Comparison of ENCODE assay signal across 13 mouse cellular contexts in the genomic region with DNA sequence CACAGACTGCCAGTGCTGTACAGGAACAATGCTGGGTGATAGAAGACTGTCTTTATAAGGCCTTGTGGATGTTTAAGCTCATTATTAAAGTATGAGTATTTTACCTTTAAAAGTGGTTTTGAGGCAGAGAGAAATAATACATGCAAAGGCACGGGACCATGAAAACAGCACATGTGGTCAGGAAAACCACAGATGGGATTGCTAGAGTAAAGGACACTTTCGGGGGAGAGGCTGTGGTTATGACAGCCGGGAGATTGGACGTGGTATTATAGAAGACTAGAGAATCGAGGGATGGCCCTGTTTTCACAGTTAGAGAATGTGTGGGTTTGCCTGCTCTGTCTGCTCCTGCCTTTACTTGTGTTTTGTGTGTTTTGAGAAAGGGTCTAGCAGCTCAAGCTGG.
"Had no signal": no experiment of that assay in that cellular context is flagged by ENCODE, and none has a peak within 500 bp of the region (broad histone marks: within the 10 kb centered on the region; RNA-seq: fewer than 3 reads in every experiment).

No protein-coding gene starts in this region.

- H3K36me3 ChIP-seq: stomach, embryonic 15.5 days had no signal

- ATAC-seq: liver, postnatal 0 days; midbrain, embryonic 13.5 days had no signal

- H3K27me3 ChIP-seq: midbrain, embryonic 13.5 days; neural tube, embryonic 12.5 days; stomach, embryonic 15.5 days had no signal

- H3K4me2 ChIP-seq: liver, embryonic 11.5 days; midbrain, embryonic 13.5 days; neural tube, embryonic 12.5 days; stomach, embryonic 15.5 days had no signal

- H3K27ac ChIP-seq: left cerebral cortex, adult 2 months; limb, embryonic 10.5 days; midbrain, embryonic 13.5 days; neural tube, embryonic 12.5 days; stomach, embryonic 15.5 days had no signal

- H3K9ac ChIP-seq: liver, postnatal 0 days; midbrain, embryonic 13.5 days; neural tube, embryonic 12.5 days; stomach, embryonic 15.5 days had no signal

- H3K4me3 ChIP-seq: left cerebral cortex, adult 2 months; limb, embryonic 10.5 days; midbrain, embryonic 13.5 days; neural tube, embryonic 12.5 days; stomach, embryonic 15.5 days had no signal

- DNase-seq: kidney, adult 11 months; kidney, postnatal 10 days; liver, postnatal 0 days; lung, postnatal 36 days; retina, postnatal 1 day; thymus, adult 2 months; thymus, postnatal 25 days had no signal

- H3K9me3 ChIP-seq: limb, embryonic 10.5 days; midbrain, embryonic 13.5 days; neural tube, embryonic 12.5 days; stomach, embryonic 15.5 days had no signal
